8 mouse cellular contexts compared by ENCODE assay signal in the genomic region with DNA sequence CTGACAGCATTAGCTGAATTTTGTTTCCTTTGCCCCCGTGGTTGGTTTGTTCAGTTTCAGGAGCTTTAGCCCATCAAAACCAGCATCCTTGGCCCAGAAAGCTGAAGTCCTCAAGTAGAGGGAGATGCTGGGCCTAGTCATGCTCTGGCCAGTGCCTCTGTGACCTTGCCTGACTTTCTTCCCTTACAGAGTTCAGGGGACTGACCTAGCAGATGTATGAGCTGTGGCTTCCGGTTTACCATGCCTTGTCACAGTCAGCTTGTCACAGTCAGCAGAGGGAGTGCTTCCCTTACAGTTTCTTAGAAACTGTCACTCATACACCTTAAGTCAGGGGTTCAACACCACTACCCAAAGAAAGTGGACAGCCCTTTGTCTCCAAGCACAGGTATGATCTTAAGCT. TPM values are rescaled to one million over a fixed set of nuclear protein-coding genes. Genes with fewer than 3 reads are reported as not detected.
DNase-seq lines count a peak whose midpoint lies in the region; ATAC-seq and TF ChIP-seq lines count a peak whose summit lies in the region.
"Had no signal": no experiment of that assay in that cellular context is flagged by ENCODE, and none has a peak within 500 bp of the region (broad histone marks: within the 10 kb centered on the region; RNA-seq: fewer than 3 reads in every experiment).

No protein-coding gene starts in this region.

- TF ChIP-seq CTCF in layer of hippocampus, adult 2 months (conservative IDR thresholded peaks at IDR 0.05), result peak; percentile 66

- H3K27ac ChIP-seq in layer of hippocampus, adult 2 months, result peak overlapping the region; percentile 71
- H3K27ac ChIP-seq: embryonic facial prominence, embryonic 12.5 days had no signal

- peak; percentile 45 for ATAC-seq in megakaryocyte progenitor cell, adult 5-6 weeks (replicated peaks; ENCODE audit: poor library complexity)

- H3K4me3 ChIP-seq in layer of hippocampus, adult 2 months, result peak overlapping the region; percentile 84
- H3K4me3 ChIP-seq: embryonic facial prominence, embryonic 12.5 days had no signal

- DNase-seq in layer of hippocampus, adult 2 months (ENCODE audit: low spot score in 2 of 2), result no peak
- no peak for DNase-seq in layer of hippocampus, postnatal 36 days
- DNase-seq in CD4-positive, CD25-positive, alpha-beta regulatory T cell, adult 2 months (ENCODE audit: low read depth, low spot score), result peak; percentile 62
- DNase-seq in brain, adult 2 months (ENCODE audit: low read depth, low spot score), result peak; percentile 57
- no peak for DNase-seq in urinary bladder, postnatal 4 days (ENCODE audit: low spot score in 2 of 2)
- no peak for DNase-seq in testis, postnatal 10 days (ENCODE audit: low spot score)

RNA-seq across cellular contexts. Expression of a gene that starts 5.0 kb away (rescaled TPM):
- total RNA-seq in layer of hippocampus, adult 2 months (2021), result 10 to 100 TPM; 45.2 to 47.1 TPM
- 10 to 100 TPM; 33.4 to 39.0 TPM for total RNA-seq in layer of hippocampus, postnatal 36 days (2021)
- total RNA-seq in megakaryocyte progenitor cell, adult 5-6 weeks (2015), result 0.02 TPM in 1 of 2 replicates, not detected in the other
- 0.12 TPM in 1 of 2 replicates, not detected in the other for total RNA-seq in megakaryocyte progenitor cell, adult 5-6 weeks (2017)

Comparison
In these comparisons a context has a peak if more than half of its experiments do, and no peak if none do; other contexts are left out.
1. DNase-seq: peak in CD4-positive, CD25-positive, alpha-beta regulatory T cell, adult 2 months (single experiment) and brain, adult 2 months (single experiment); none in layer of hippocampus, adult 2 months (0 of 2), layer of hippocampus, postnatal 36 days (0 of 2), urinary bladder, postnatal 4 days (0 of 2) and testis, postnatal 10 days (single experiment).
2. RNA of a gene that starts 5.0 kb away (total RNA-seq): 45.2 to 47.1 TPM in layer of hippocampus, adult 2 months and 33.4 to 39.0 TPM in layer of hippocampus, postnatal 36 days; 0.02 to 0.12 TPM in megakaryocyte progenitor cell, adult 5-6 weeks; every median in the first group is over 10 times any median in the second.